Mouse (Mus musculus): ENCODE measurements around the gene Cacnb4.

DNA sequence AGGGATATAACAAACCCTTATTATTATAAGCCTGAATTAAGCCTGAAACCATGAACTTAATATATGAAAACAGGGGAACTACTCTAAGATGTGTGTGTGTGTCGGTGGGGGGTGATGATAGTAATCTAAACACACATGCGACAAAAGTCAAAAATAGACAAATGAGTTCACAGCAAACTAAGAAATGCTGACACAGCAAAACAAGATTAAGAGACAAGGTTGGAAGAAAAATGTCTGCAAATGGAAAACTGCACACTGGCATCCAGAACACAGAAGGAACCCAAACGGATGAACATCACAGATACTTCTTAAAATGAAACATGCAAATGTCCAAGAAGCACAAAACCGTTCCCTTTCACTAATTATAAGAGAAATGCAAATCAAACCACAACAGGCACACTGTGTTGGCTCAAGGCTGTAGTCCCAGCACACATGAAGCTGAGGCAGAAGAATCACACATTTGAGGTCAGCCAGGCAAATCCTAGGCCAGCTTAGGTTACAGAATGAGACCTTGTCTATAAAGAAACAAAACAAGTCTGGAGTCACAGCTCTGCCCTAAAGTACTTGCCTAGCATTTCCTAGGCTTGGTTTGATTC is 236.1 kb downstream of the Cacnb4 start:
- TF ChIP-seq CTCF (IDR thresholded peaks at IDR 0.05; ENCODE audit: insufficient read depth, low read depth, low read length) (no peak), POLR2A (IDR thresholded peaks at IDR 0.05; ENCODE audit: insufficient read depth, low read depth, low read length) (no peak)

Measured in olfactory bulb, adult 2 months (tissue).